ENCODE assay signal across 9 mouse cellular contexts in the genomic region with DNA sequence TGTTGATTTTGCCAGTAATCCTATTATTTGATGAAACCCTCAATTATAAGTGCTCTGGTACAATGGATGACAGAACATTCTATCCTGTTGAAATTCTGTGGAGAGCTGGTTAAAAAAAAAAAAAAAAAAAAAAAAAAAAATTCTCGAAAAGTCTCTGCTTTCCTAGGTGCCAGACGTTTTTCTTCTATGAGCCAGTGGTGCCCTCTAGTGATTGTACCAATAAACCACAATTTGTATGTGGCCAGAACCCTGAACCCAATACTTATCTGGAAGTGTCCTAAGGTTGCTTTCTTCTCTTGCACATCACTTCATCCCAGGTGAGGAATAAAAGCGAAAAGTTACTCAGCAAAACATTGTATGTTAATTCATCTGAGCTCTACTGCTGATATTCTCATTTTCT. TPM values are rescaled to one million over a fixed set of nuclear protein-coding genes. Genes with fewer than 3 reads are reported as not detected.
A peak's percentile ranks its signal among the peaks of the same experiment; 100 is the strongest.
DNase-seq lines count a peak whose midpoint lies in the region; ATAC-seq lines count a peak whose summit lies in the region.
"Had no signal": no experiment of that assay in that cellular context is flagged by ENCODE, and none has a peak within 500 bp of the region (broad histone marks: within the 10 kb centered on the region; RNA-seq: fewer than 3 reads in every experiment).

No protein-coding gene starts in this region.

- H3K4me1 ChIP-seq in midbrain, embryonic 16.5 days (ENCODE audit: control insufficient read depth, insufficient read depth, low read length), result no peaks in the 10 kb centered on the region
- H3K4me1 ChIP-seq: lung, embryonic 15.5 days had no signal

- no peak overlapping the region for H3K9ac ChIP-seq in midbrain, embryonic 16.5 days (ENCODE audit: low read depth, low read length)
- H3K9ac ChIP-seq: lung, embryonic 15.5 days had no signal

- 15% methylated on average over 3 of the region's 3 CpGs for WGBS in midbrain, embryonic 16.5 days

- peak; percentile 19 for DNase-seq in heart, postnatal 4 days
- no peak for DNase-seq in heart, adult 8-10 months (ENCODE audit: low spot score)
- peak; percentile 12 for DNase-seq in thymus, postnatal 14 days
- DNase-seq in thymus, postnatal 36 days, result no peak
- peak; percentile 27 for DNase-seq in embryo, embryonic 9.5 days (ENCODE audit: extremely low spot score)
- peak; percentile 4 for DNase-seq in thymus, postnatal 25 days
- no peak for DNase-seq in left cerebral cortex, postnatal 10 days (ENCODE audit: extremely low spot score in 1 of 2, low spot score in 2 of 2)

- intact Hi-C loops in left cerebral cortex, postnatal 10 days (cut with DNase I), result loop anchor here (10.0 kb wide), 1 partner anchor 212 kb away; no protein-coding TSS in a partner anchor

- H3K27ac ChIP-seq in midbrain, embryonic 16.5 days (ENCODE audit: low read length), result no peak overlapping the region
- H3K27ac ChIP-seq: lung, embryonic 15.5 days had no signal

- no peaks in the 10 kb centered on the region for H3K27me3 ChIP-seq in midbrain, embryonic 16.5 days (ENCODE audit: control insufficient read depth, insufficient read depth, low read depth, low read length)
- H3K27me3 ChIP-seq: lung, embryonic 15.5 days had no signal

- H3K4me2 ChIP-seq in midbrain, embryonic 16.5 days (ENCODE audit: low read length), result no peak overlapping the region
- H3K4me2 ChIP-seq: lung, embryonic 15.5 days had no signal

- no peak overlapping the region for H3K4me3 ChIP-seq in midbrain, embryonic 16.5 days (ENCODE audit: low read depth, low read length)
- H3K4me3 ChIP-seq: lung, embryonic 15.5 days had no signal

- no peaks in the 10 kb centered on the region for H3K9me3 ChIP-seq in midbrain, embryonic 16.5 days (replicated peaks; ENCODE audit: control insufficient read depth, low read length, poor library complexity, severe bottlenecking)
- H3K9me3 ChIP-seq: lung, embryonic 15.5 days had no signal

- no peaks in the 10 kb centered on the region for H3K36me3 ChIP-seq in midbrain, embryonic 16.5 days (ENCODE audit: control insufficient read depth, insufficient read depth, low read length)
- H3K36me3 ChIP-seq: lung, embryonic 15.5 days had no signal

- no peak for ATAC-seq in midbrain, embryonic 16.5 days

RNA-seq across cellular contexts. Expression of gene Sh3bgrl, which starts 18.8 kb away (rescaled TPM):
- total RNA-seq in heart, postnatal 4 days (2021), result 10 to 100 TPM; 55.3 to 58.2 TPM
- 10 to 100 TPM; 26.3 to 36.2 (median 31.2) TPM for total RNA-seq in heart, adult 8-10 months (2022)
- polyA plus RNA-seq in midbrain, embryonic 16.5 days (2015; fragmentation: Nextera tagmentation; extraction: Ambion mirVana), result 208 and 215 TPM in 2 replicates
- 100 to 1,000 TPM in 1 of 2 experiments, 10 to 100 TPM in 1; 90.1 to 101 TPM for total RNA-seq in left cerebral cortex, postnatal 10 days (2021)

Comparison
In these comparisons a context has a peak if more than half of its experiments do, and no peak if none do; other contexts are left out.
1. DNase-seq: peak in heart, postnatal 4 days (single experiment), thymus, postnatal 14 days (single experiment), embryo, embryonic 9.5 days (single experiment) and thymus, postnatal 25 days (single experiment); none in heart, adult 8-10 months (single experiment), thymus, postnatal 36 days (0 of 2) and left cerebral cortex, postnatal 10 days (0 of 2).